Mouse (Mus musculus) stomach, embryonic 16.5 days (tissue): ENCODE measurements around the gene Slc39a11. TPM values are rescaled to one million over a fixed set of nuclear protein-coding genes. Genes with fewer than 3 reads are reported as not detected.

ENCODE experiments used
- ATAC-seq: fragments of 200-750 bp; cut with Nextera tagmentation; 2 replicates; pipeline ENCODE4 v1.8.0; 2017; ENCODE audit warnings: moderate number of reproducible peaks, moderate TSS enrichment; ENCODE audit not compliant: insufficient read depth, low FRiP score
- H3K27ac ChIP-seq: fragments of 300-500 bp; sonication (generic); 2 replicates; pipeline ENCODE4 v1.5.1; 2014; ENCODE audit warnings: low read length
- H3K27me3 ChIP-seq: fragments of 300-500 bp; sonication (generic); 2 replicates; pipeline ENCODE4 v1.6.1; 2014; ENCODE audit warnings: low read length, control low read depth, mixed read lengths; ENCODE audit not compliant: control insufficient read depth, insufficient read depth
- H3K36me3 ChIP-seq: fragments of 300-500 bp; sonication (generic); 2 replicates; pipeline ENCODE4 v1.6.1; 2014; ENCODE audit warnings: low read length; ENCODE audit not compliant: control insufficient read depth, insufficient read depth
- H3K4me1 ChIP-seq: fragments of 300-500 bp; sonication (generic); 2 replicates; pipeline ENCODE4 v1.6.1; 2014; ENCODE audit warnings: low read length, control low read depth, mixed read lengths; ENCODE audit not compliant: control insufficient read depth, insufficient read depth
- H3K4me2 ChIP-seq: fragments of 300-500 bp; sonication (generic); 2 replicates; pipeline ENCODE4 v1.6.1; 2014; ENCODE audit warnings: low read depth, low read length, mixed read lengths
- H3K4me3 ChIP-seq: fragments of 300-500 bp; sonication (generic); replicated peaks from 2 replicates; pipeline ENCODE4 v1.5.1; 2014; ENCODE audit warnings: mild to moderate bottlenecking, low read length
- H3K9ac ChIP-seq: fragments of 300-500 bp; sonication (generic); 2 replicates; pipeline ENCODE4 v1.6.1; 2014; ENCODE audit warnings: low read length
- H3K9me3 ChIP-seq: fragments of 300-500 bp; sonication (generic); replicated peaks from 2 replicates; pipeline ENCODE4 v1.6.1; 2016; ENCODE audit warnings: low read length, control low read depth; ENCODE audit not compliant: control insufficient read depth
- WGBS: fragments of 180-500 bp; shearing (Covaris S2); extraction: QIAGEN DNeasy Blood & Tissue Kit; methylation state at CpG from one replicate; pipeline ENCODE4 v1.1.7; 2014; 5-methylcytosine and 5-hydroxymethylcytosine counted together
- polyA plus RNA-seq: library from polyadenylated mRNA; unstranded; fragments of >200 nt; fragmentation: Nextera tagmentation; extraction: Ambion mirVana; gene quantifications from 2 replicates; pipeline ENCODE4 v1.2.1, GENCODE M21; 2015

The Slc39a11 gene
- polyA plus RNA-seq, 1 experiment from 2014 or later: 47.9 TPM

GRCm38 (mm10) chr11:113234432-113234831, 415.4 kb downstream of the Slc39a11 start:
- Histone ChIP-seq H3K9ac (no peak overlapping the region), H3K27me3 (no peaks in the 10 kb centered on the region), H3K36me3 (no peaks in the 10 kb centered on the region), H3K4me1 (no peaks in the 10 kb centered on the region), H3K9me3 (no peaks in the 10 kb centered on the region), H3K27ac (no peak overlapping the region), H3K4me2 (no peak overlapping the region), H3K4me3 (no peak overlapping the region)
- WGBS: 80% methylated on average over 2 of the region's 2 CpGs
- no peak for ATAC-seq

- H3K36me3 ChIP-seq: no peaks in the 10 kb centered on the region
- no peak overlapping the region for H3K4me2 ChIP-seq
- no peaks in the 10 kb centered on the region for H3K27me3 ChIP-seq
- 19% methylated on average over 6 of the region's 6 CpGs for WGBS
- no peak overlapping the region for H3K4me3 ChIP-seq
- H3K9me3 ChIP-seq: no peaks in the 10 kb centered on the region
- peak; percentile 78 for ATAC-seq
- no peaks in the 10 kb centered on the region for H3K4me1 ChIP-seq
- H3K27ac ChIP-seq: peak overlapping the region; percentile 73
- no peak overlapping the region for H3K9ac ChIP-seq
These were observed 417.8 kb downstream of the Slc39a11 start for GRCm38 (mm10) chr11:113232049-113232448.

- H3K9ac ChIP-seq: no peak overlapping the region
- H3K4me1 ChIP-seq: no peaks in the 10 kb centered on the region
- WGBS: 66% methylated on average over 6 of the region's 6 CpGs
- H3K27me3 ChIP-seq: no peaks in the 10 kb centered on the region
- no peak overlapping the region for H3K4me3 ChIP-seq
- H3K36me3 ChIP-seq: no peaks in the 10 kb centered on the region
- H3K9me3 ChIP-seq: no peaks in the 10 kb centered on the region
- no peak overlapping the region for H3K4me2 ChIP-seq
- ATAC-seq: no peak
- H3K27ac ChIP-seq: no peak overlapping the region
These were observed 419.3 kb downstream of the Slc39a11 start for GRCm38 (mm10) chr11:113230410-113231132.

GRCm38 (mm10) chr11:113225748-113226147, 424.1 kb downstream of the Slc39a11 start:
- no peak for ATAC-seq
- no peak overlapping the region for H3K4me3 ChIP-seq
- 0 out of 2 replicates have a peak, but pooled peaks cover 3% of the 10 kb centered on the region for H3K4me1 ChIP-seq
- H3K27ac ChIP-seq: no peak overlapping the region
- no peak overlapping the region for H3K9ac ChIP-seq
- no peaks in the 10 kb centered on the region for H3K9me3 ChIP-seq
- H3K27me3 ChIP-seq: no peaks in the 10 kb centered on the region
- no peaks in the 10 kb centered on the region for H3K36me3 ChIP-seq
- WGBS: 56% methylated on average over 3 of the region's 3 CpGs
- H3K4me2 ChIP-seq: no peak overlapping the region

GRCm38 (mm10) chr11:113223756-113224323, 426.0 kb downstream of the Slc39a11 start:
- Histone ChIP-seq H3K9ac (no peak overlapping the region), H3K4me3 (no peak overlapping the region), H3K4me1 (0 out of 2 replicates have a peak, but pooled peaks cover 3% of the 10 kb centered on the region), H3K9me3 (no peaks in the 10 kb centered on the region), H3K4me2 (no peak overlapping the region), H3K27me3 (no peaks in the 10 kb centered on the region), H3K27ac (no peak overlapping the region), H3K36me3 (no peaks in the 10 kb centered on the region)
- WGBS: 33% methylated on average over 4 of the region's 4 CpGs
- peak; percentile 47 for ATAC-seq

GRCm38 (mm10) chr11:113221267-113222195, 428.3 kb downstream of the Slc39a11 start:
- Histone ChIP-seq H3K4me1 (0 out of 2 replicates have a peak, but pooled peaks cover 3% of the 10 kb centered on the region), H3K36me3 (no peaks in the 10 kb centered on the region), H3K27me3 (no peaks in the 10 kb centered on the region), H3K9me3 (no peaks in the 10 kb centered on the region), H3K4me2 (peak overlapping the region; percentile 11; the same call in 1 of the 2 replicates), H3K27ac (peak overlapping the region; percentile 80), H3K9ac (no peak overlapping the region), H3K4me3 (no peak overlapping the region)
- peak; percentile 61; the same call in 1 of the 2 replicates for ATAC-seq
- WGBS: 33% methylated on average over 18 of the region's 18 CpGs

- Histone ChIP-seq H3K27ac (peak overlapping the region; percentile 80; the same call in 1 of the 2 replicates), H3K36me3 (no peaks in the 10 kb centered on the region), H3K4me2 (no peak overlapping the region), H3K9me3 (no peaks in the 10 kb centered on the region), H3K9ac (no peak overlapping the region), H3K4me3 (no peak overlapping the region), H3K4me1 (0 out of 2 replicates have a peak, but pooled peaks cover 3% of the 10 kb centered on the region), H3K27me3 (no peaks in the 10 kb centered on the region)
- no peak for ATAC-seq
- WGBS: 60% methylated on average over 2 of the region's 2 CpGs
These were observed 429.2 kb downstream of the Slc39a11 start for GRCm38 (mm10) chr11:113220649-113221048.

- no peaks in the 10 kb centered on the region for H3K9me3 ChIP-seq
- 80% methylated on average over 7 of the region's 7 CpGs for WGBS
- no peak overlapping the region for H3K4me3 ChIP-seq
- H3K27me3 ChIP-seq: no peaks in the 10 kb centered on the region
- no peaks in the 10 kb centered on the region for H3K36me3 ChIP-seq
- H3K27ac ChIP-seq: no peak overlapping the region
- no peak for ATAC-seq
- no peak overlapping the region for H3K4me2 ChIP-seq
- no peaks in the 10 kb centered on the region for H3K4me1 ChIP-seq
- H3K9ac ChIP-seq: no peak overlapping the region
These were observed 435.1 kb downstream of the Slc39a11 start for GRCm38 (mm10) chr11:113214741-113215140.
